Mouse (Mus musculus) spleen, postnatal 14 days (tissue): ENCODE data around the gene Plekhd1.

Experiments used
- DNase-seq, 2 experiments: peaks; one replicate each; pipeline ENCODE4 v3.0.0; 2021 to 2022; ENCODE audit warnings: low spot score in 2 of 2

Gene Plekhd1

GRCm38 (mm10) chr12:80757751-80758558 lies 65.6 kb downstream of the Plekhd1 start:
- DNase-seq, result no peak

DNA sequence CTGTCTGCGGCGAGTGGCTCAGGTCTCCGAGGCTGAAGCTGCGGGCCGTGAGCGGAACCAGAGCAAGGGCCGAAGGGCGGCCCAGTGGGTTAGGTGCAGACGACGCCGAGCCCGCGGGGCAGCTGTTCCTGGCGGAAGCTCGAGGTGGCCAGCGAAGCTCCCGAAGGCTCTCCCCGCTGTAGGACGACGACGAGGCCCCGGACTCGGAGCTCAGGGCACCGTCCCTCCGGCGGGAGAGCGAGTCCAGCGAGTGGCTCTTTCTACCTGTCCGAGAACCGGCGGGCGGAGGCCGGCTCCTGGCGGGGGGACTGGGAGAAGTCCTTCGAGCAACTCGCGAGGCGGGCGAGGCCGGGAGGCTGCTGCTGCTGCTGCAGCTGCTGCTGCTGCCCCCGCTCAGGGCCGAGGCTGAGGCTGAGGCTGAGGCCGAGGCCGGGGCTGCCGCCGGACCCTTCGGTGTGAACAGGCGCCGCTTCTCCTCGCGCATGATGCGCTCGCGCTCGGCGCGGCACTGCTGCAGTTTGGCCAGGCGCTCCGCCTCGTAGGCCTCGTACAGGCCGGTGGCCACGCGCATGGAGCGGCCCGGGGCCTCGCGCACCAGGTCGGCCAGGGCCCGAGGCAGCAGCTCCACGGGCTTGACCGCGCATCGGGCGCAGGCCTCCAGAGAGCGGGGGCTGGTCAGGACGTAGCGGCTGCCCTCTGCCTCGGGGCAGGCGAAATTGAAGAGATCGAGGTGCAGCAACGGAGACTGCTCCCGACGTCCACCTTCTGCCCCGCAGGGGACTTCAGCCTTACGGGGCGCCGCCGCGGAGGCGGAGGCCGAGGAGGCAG lies 66.4 kb downstream of the Plekhd1 start:
- no peak for DNase-seq

- no peak for DNase-seq
Measured at GRCm38 (mm10) chr12:80759387-80759712, 67.0 kb downstream of the Plekhd1 start.

- DNase-seq, result no peak
Measured at GRCm38 (mm10) chr12:80759713-80760395, 67.5 kb downstream of the Plekhd1 start.

- peak; percentile 47 to 63 for DNase-seq
Measured at GRCm38 (mm10) chr12:80760396-80760801, 68.0 kb downstream of the Plekhd1 start, which contains the start of gene Ccdc177. Gene Ccdc177, minus strand, starts transcription at chr12:80760687.

DNA sequence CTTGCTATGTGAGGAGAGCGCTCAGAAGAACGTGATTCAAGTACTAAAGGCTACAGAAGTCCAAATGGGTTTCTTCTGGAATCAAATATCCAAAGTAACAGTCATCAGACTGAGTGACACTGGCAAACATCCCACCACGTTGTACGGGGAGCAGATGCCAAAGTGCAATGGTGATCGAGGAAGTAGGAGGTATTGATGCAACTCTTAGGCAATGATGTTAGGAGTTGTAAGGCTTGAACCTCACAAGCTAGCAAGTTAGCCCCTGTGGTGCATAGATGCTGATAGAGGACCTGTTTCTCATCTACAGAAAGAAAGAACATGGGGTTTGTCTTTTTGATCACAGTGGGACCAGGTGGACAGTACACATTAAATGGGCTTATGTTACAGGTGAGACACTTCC lies 70.6 kb downstream of the Plekhd1 start:
- no peak for DNase-seq

GRCm38 (mm10) chr12:80764116-80764515 lies 71.7 kb downstream of the Plekhd1 start:
- DNase-seq, result no peak

- DNase-seq, result peak; percentile 49 to 67
Measured at GRCm38 (mm10) chr12:80769697-80770096, 77.3 kb downstream of the Plekhd1 start.
